Mouse (Mus musculus) embryonic facial prominence, embryonic 11.5 days (tissue): Measurements from ENCODE around the gene Apmap. TPM values are rescaled to one million over a fixed set of nuclear protein-coding genes. Genes with fewer than 3 reads are reported as not detected.

Source experiments
- polyA plus RNA-seq: library from polyadenylated mRNA; unstranded; fragments of >200 nt; fragmentation: Nextera tagmentation; extraction: Ambion mirVana; gene quantifications from 2 replicates; pipeline ENCODE4 v1.2.1, GENCODE M21; 2014

Apmap gene
- polyA plus RNA-seq, 1 experiment from 2014 or later = 32.0 TPM

Other genes with a start within 250 kb of the Apmap start
- 9.1 and 9.2 TPM in 2 replicates for gene 3300002I08Rik, start 245.8 kb downstream of the Apmap start, polyA plus RNA-seq
- gene Zfp442, start 157.1 kb downstream of the Apmap start, polyA plus RNA-seq = 7.7 and 7.8 TPM in 2 replicates
- not detected in 2 replicates for gene Zfp345, start 123.5 kb downstream of the Apmap start, polyA plus RNA-seq
- 0.29 and 0.58 TPM in 2 replicates for gene Cst7, start 38.2 kb downstream of the Apmap start, polyA plus RNA-seq
- 8.4 and 10.0 TPM in 2 replicates for gene Acss1, start 59.9 kb upstream of the Apmap start, polyA plus RNA-seq
- gene Vsx1, start 80.8 kb upstream of the Apmap start, polyA plus RNA-seq = 0.18 TPM in 1 of 2 replicates, not detected in the other
- 22.6 and 24.0 TPM in 2 replicates for gene Entpd6, start 140.5 kb upstream of the Apmap start, polyA plus RNA-seq
- 38.9 and 43.4 TPM in 2 replicates for gene Pygb, start 178.2 kb upstream of the Apmap start, polyA plus RNA-seq